Mouse (Mus musculus) lung, embryonic 16.5 days (tissue): ENCODE measurements around the gene Ptgis. TPM values are rescaled to one million over a fixed set of nuclear protein-coding genes. Genes with fewer than 3 reads are reported as not detected.

Source experiments
- ATAC-seq: fragments of 200-750 bp; cut with Nextera tagmentation; 2 replicates; pipeline ENCODE4 v1.8.0; 2017; ENCODE audit warnings: low read depth, mild to moderate bottlenecking, moderate library complexity
- H3K27ac ChIP-seq: fragments of 300-500 bp; sonication (generic); 2 replicates; pipeline ENCODE4 v1.5.1; 2014; ENCODE audit warnings: mild to moderate bottlenecking, control low read depth, low read length
- H3K27me3 ChIP-seq: fragments of 300-500 bp; sonication (generic); 2 replicates; pipeline ENCODE4 v1.6.1; 2014; ENCODE audit warnings: low read depth, low read length, mixed read lengths; ENCODE audit not compliant: control insufficient read depth, insufficient read depth
- H3K36me3 ChIP-seq: fragments of 300-500 bp; sonication (generic); 2 replicates; pipeline ENCODE4 v1.6.1; 2014; ENCODE audit warnings: low read length; ENCODE audit not compliant: control insufficient read depth, insufficient read depth
- H3K4me1 ChIP-seq: fragments of 300-500 bp; sonication (generic); replicated peaks from 2 replicates; pipeline ENCODE4 v1.6.1; 2014; ENCODE audit warnings: low read length, mixed read lengths; ENCODE audit not compliant: control insufficient read depth, insufficient read depth
- H3K4me2 ChIP-seq: fragments of 300-500 bp; sonication (generic); 2 replicates; pipeline ENCODE4 v1.6.1; 2014; ENCODE audit warnings: low read depth, low read length, control low read depth
- H3K4me3 ChIP-seq: fragments of 300-500 bp; sonication (generic); 2 replicates; pipeline ENCODE4 v1.5.1; 2014; ENCODE audit warnings: mild to moderate bottlenecking, low read length, control low read depth
- H3K9ac ChIP-seq: fragments of 300-500 bp; sonication (generic); 2 replicates; pipeline ENCODE4 v1.6.1; 2014; ENCODE audit warnings: low read length, control low read depth
- H3K9me3 ChIP-seq: fragments of 300-500 bp; sonication (generic); 2 replicates; pipeline ENCODE4 v1.6.1; 2016; ENCODE audit warnings: low read length; ENCODE audit not compliant: control insufficient read depth
- WGBS: fragments of 180-500 bp; shearing (Covaris S2); extraction: QIAGEN DNeasy Blood & Tissue Kit; methylation state at CpG from one replicate; pipeline ENCODE4 v1.1.7; 2014; 5-methylcytosine and 5-hydroxymethylcytosine counted together
- polyA plus RNA-seq: library from polyadenylated mRNA; unstranded; fragments of >200 nt; fragmentation: Nextera tagmentation; extraction: Ambion mirVana; gene quantifications from 2 replicates; pipeline ENCODE4 v1.2.1, GENCODE M21; 2015

The Ptgis gene
- 14.4 and 15.8 TPM in 2 replicates for polyA plus RNA-seq

- Histone ChIP-seq H3K4me3 (peak within 1 kb of the TSS; percentile 49), H3K4me1 (peaks cover 13% of the 10 kb centered on the region), H3K27ac (no peak within 1 kb of the TSS), H3K9ac (peak within 1 kb of the TSS; percentile 69), H3K27me3 (no peaks in the 10 kb centered on the region), H3K9me3 (peaks cover 5% of the 10 kb centered on the region), H3K4me2 (peak within 1 kb of the TSS; percentile 88), H3K36me3 (no peaks in the 10 kb centered on the region)
- ATAC-seq, result peak; percentile 64
- WGBS, result 1% methylated on average over 42 of the region's 45 CpGs
Measured at GRCm38 (mm10) chr2:167240008-167240964, at the start of gene Ptgis. Gene Ptgis (minus strand): TSS chr2:167240604.

DNA sequence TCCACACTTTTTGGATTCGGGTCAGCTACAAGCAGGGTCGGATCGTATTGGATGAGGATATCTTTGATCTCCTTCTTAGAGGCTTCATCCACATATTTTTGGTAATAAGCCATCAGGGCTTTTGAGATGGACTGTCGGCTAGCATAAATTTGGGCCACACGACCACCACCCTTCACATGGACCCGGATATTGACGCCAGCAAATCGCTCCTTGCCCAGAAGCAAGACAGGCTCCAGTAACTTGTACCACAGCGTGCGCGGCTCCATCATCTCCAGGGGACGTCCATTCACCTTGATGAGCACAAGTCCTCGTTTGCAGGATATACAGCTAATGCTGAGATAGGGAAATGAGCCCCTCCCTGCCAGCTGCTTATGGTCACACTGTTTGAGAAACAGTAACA, 41.1 kb upstream of the Ptgis start:
- no peak for ATAC-seq
- no peak overlapping the region for H3K4me3 ChIP-seq
- H3K27me3 ChIP-seq, result no peaks in the 10 kb centered on the region
- no peaks in the 10 kb centered on the region for H3K4me1 ChIP-seq
- WGBS, result 91% methylated on average over 13 of the region's 13 CpGs
- no peaks in the 10 kb centered on the region for H3K9me3 ChIP-seq
- H3K27ac ChIP-seq, result no peak overlapping the region
- no peak overlapping the region for H3K4me2 ChIP-seq
- H3K9ac ChIP-seq, result no peak overlapping the region
- H3K36me3 ChIP-seq, result no peaks in the 10 kb centered on the region

DNA sequence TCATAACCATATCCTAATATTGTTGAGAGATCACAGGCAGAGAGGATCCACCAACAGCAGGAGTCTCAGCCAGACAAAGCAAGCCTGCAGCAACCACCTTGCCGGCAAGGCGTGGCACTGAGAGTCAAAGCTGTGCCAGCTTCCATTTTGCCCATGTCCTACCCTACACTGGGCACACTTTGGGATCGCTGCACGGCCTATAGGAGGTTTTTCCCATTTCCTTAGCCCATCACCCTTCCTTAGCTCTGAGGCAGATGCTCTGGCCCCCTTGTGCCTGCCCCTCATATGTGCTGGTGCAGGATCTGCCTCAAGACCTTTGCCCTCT, 40.5 kb upstream of the Ptgis start:
- Histone ChIP-seq H3K4me1 (no peaks in the 10 kb centered on the region), H3K36me3 (no peaks in the 10 kb centered on the region), H3K27ac (no peak overlapping the region), H3K27me3 (no peaks in the 10 kb centered on the region), H3K9me3 (no peaks in the 10 kb centered on the region), H3K4me3 (no peak overlapping the region), H3K9ac (no peak overlapping the region), H3K4me2 (no peak overlapping the region)
- 85% methylated on average over 4 of the region's 4 CpGs for WGBS
- ATAC-seq, result no peak

DNA sequence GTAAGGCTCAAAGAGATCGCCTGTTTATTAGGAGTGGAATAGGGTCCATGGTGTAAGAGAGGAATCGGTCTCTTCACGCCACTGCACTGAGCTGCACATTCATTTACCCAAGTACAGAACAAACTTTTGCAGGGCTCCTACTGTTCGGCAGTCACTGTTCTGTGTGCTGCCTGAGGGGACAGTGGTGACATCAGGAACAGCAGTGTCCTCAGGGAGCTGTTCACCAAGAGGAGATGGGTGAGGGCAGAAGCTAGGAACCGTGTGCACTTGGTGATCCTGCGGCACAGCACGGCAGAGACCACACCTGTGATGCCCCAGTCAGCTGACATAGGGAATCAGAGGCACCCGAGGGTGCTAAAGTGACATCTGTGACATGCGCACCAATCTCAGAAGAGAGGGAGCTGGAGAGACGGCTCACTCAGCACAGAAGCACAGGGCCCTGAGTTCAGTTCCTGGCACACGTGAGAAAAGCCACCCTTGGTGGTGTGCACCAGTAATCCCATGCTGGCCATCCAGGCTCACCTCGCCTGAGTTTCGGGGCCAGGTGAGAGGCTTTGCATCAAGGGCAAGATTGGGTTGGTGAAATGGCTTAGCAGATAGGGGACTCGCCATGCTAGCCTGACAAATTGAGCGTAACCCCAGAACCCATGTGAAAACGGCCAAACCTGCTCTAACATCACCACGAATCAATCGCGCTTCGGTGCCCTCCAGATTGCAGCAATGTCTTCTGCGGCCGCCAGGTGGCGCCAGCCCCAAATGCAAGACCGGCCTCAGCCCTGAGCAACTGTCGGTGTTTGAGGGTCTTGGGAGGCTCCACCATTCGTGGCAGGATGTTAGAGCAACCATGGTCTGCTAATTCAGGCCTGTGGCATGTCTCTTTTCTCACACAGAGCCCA, 39.9 kb upstream of the Ptgis start:
- Histone ChIP-seq H3K4me2 (no peak overlapping the region), H3K4me3 (no peak overlapping the region), H3K9ac (no peak overlapping the region), H3K4me1 (no peaks in the 10 kb centered on the region), H3K9me3 (no peaks in the 10 kb centered on the region), H3K27me3 (no peaks in the 10 kb centered on the region), H3K27ac (no peak overlapping the region), H3K36me3 (no peaks in the 10 kb centered on the region)
- peak; percentile 67; the same call in 1 of the 2 replicates for ATAC-seq
- WGBS, result 44% methylated on average over 26 of the region's 26 CpGs

- WGBS, result 49% methylated on average over 17 of the region's 17 CpGs
- peak; percentile 48 for ATAC-seq
Measured at GRCm38 (mm10) chr2:167278751-167279526, 38.5 kb upstream of the Ptgis start.

DNA sequence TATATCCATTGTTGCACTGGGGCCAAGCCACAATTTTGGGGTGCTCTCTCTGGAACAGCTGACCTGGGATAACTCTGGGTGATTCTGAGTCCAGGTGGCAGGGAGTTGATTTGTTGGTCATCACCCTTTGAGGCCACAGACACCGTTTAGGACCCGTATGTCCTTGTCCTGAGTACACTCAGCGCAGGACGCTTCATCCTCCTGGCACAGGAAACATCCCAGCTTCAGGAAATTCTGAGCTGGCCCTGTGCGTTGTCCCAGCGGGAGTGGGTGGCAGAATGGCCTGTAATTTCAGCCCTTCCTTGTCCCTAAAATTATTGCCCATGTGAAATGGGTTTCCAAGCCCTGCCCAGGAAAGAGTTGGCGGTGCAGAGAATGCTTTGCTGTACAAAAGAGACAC, 37.6 kb upstream of the Ptgis start:
- Histone ChIP-seq H3K9me3 (no peaks in the 10 kb centered on the region), H3K36me3 (no peaks in the 10 kb centered on the region), H3K4me3 (no peak overlapping the region), H3K9ac (no peak overlapping the region), H3K4me2 (no peak overlapping the region), H3K4me1 (no peaks in the 10 kb centered on the region), H3K27ac (no peak overlapping the region), H3K27me3 (no peaks in the 10 kb centered on the region)
- ATAC-seq, result no peak
- 73% methylated on average over 7 of the region's 7 CpGs for WGBS

More at GRCm38 (mm10) chr2:167278751-167279526, 38.5 kb upstream of the Ptgis start:
- Histone ChIP-seq H3K4me1 (no peaks in the 10 kb centered on the region), H3K4me2 (no peak overlapping the region), H3K27ac (no peak overlapping the region), H3K4me3 (no peak overlapping the region), H3K27me3 (no peaks in the 10 kb centered on the region), H3K9ac (no peak overlapping the region), H3K36me3 (no peaks in the 10 kb centered on the region), H3K9me3 (no peaks in the 10 kb centered on the region)

DNA sequence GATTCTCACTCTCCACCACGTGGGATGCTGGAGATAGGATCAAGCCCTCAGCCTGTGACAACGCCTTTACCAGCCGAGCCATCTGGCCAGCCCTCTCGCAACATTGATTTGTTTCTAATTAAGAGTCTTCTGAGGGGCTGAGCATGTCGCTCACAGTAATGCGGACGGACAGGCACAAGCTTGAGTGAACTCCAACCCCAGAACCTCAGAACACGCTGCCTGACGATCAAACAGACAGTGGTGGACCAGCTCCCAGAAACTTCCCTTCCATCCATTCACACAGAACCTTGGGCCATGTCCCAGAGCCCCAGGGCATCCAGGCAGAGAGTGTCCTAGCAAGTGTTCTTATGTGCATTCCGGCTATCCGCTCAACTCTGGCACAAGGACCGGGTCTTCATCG, 36.6 kb upstream of the Ptgis start:
- no peaks in the 10 kb centered on the region for H3K4me1 ChIP-seq
- no peaks in the 10 kb centered on the region for H3K36me3 ChIP-seq
- no peak overlapping the region for H3K4me3 ChIP-seq
- ATAC-seq, result no peak
- 66% methylated on average over 13 of the region's 13 CpGs for WGBS
- no peaks in the 10 kb centered on the region for H3K9me3 ChIP-seq
- no peaks in the 10 kb centered on the region for H3K27me3 ChIP-seq
- H3K9ac ChIP-seq, result no peak overlapping the region
- H3K4me2 ChIP-seq, result no peak overlapping the region
- no peak overlapping the region for H3K27ac ChIP-seq

- H3K9ac ChIP-seq, result no peak overlapping the region
- WGBS, result 84% methylated on average over 10 of the region's 10 CpGs
- H3K4me1 ChIP-seq, result no peaks in the 10 kb centered on the region
- H3K36me3 ChIP-seq, result no peaks in the 10 kb centered on the region
- H3K27me3 ChIP-seq, result no peaks in the 10 kb centered on the region
- no peak overlapping the region for H3K4me3 ChIP-seq
- no peak overlapping the region for H3K27ac ChIP-seq
- no peak for ATAC-seq
- H3K4me2 ChIP-seq, result no peak overlapping the region
- no peaks in the 10 kb centered on the region for H3K9me3 ChIP-seq
Measured at GRCm38 (mm10) chr2:167275856-167276255, 35.5 kb upstream of the Ptgis start.
